Mouse (Mus musculus) megakaryocyte-erythroid progenitor cell, adult 5-6 weeks (primary cell): ENCODE measurements around the gene Rdh16. TPM values are rescaled to one million over a fixed set of nuclear protein-coding genes. Genes with fewer than 3 reads are reported as not detected.
"Not testable (repeated sequence)": the region's sequence is repeated elsewhere in the genome, so short reads cannot be mapped to it uniquely, and the experiment has no call there.

Experiments used
- ATAC-seq: replicated peaks from 2 replicates; pipeline ENCODE4 v1.8.0; 2016; ENCODE audit warnings: mild to moderate bottlenecking, inconsistent platforms; ENCODE audit not compliant: severe bottlenecking, poor library complexity, low FRiP score, low TSS enrichment
- total RNA-seq, 2 experiments: library from RNA; stranded (forward) in 1 of 2; stranded (reverse) in 1 of 2; fragments of 200-1000, 215-1000 nt in 1 of 2; fragments of >200 nt in 1 of 2; fragmentation: Nextera tagmentation in 1 of 2; gene quantifications; 2 replicates each; pipeline ENCODE4 v1.2.3; 2014 to 2017

Gene Rdh16
- total RNA-seq, 2 experiments from 2014 or later = not detected

DNA sequence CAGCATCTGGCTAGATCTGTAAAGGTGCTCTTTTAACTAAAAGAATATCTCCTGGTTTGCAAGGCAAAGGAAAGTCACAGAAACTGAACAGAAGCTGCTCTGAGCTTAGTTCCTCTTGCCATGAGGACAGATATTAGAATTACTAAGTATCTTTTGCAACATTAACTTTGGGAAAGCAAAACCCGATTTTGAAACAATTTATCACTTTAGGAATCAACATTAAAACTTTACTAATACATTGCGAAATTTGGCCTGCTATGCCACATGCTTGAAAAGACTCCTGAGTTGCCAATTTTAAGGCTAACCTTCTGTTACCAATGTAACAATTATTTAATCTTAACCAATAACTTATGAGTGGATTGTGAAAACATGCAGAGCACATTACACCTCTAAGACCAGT is 20.9 kb downstream of the Rdh16 start:
- ATAC-seq = not testable (repeated sequence)

DNA sequence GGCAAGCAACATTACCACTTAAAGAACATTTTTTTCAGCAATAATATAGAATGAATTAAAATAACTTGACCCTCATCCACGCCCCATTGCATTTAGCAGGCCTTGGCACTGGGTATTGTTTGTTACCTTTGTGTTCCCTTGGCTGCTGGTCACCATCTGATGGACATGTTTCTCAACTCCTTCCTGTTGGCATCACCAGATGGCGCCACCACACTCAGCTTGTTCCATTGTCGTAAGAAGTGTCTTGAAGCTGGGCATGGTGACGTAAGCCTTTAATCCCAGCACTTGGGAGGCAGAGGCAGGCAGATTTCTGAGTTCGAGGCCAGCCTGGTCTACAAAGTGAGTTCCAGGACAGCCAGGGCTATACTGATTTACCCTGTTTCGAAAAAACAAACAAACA is 24.4 kb downstream of the Rdh16 start:
- ATAC-seq = no peak

GRCm38 (mm10) chr10:127829121-127829520 is 28.2 kb downstream of the Rdh16 start:
- ATAC-seq = no peak

- not testable (repeated sequence) for ATAC-seq
Measured at GRCm38 (mm10) chr10:127834186-127834585, 33.2 kb downstream of the Rdh16 start.

GRCm38 (mm10) chr10:127835292-127835691 is 34.3 kb downstream of the Rdh16 start:
- ATAC-seq = no peak

- not testable (repeated sequence) for ATAC-seq
Measured at GRCm38 (mm10) chr10:127837793-127838192, 36.8 kb downstream of the Rdh16 start.

GRCm38 (mm10) chr10:127838539-127838938 is 37.6 kb downstream of the Rdh16 start:
- no peak for ATAC-seq

- no peak for ATAC-seq
Measured at GRCm38 (mm10) chr10:127840776-127841175, 39.8 kb downstream of the Rdh16 start.

DNA sequence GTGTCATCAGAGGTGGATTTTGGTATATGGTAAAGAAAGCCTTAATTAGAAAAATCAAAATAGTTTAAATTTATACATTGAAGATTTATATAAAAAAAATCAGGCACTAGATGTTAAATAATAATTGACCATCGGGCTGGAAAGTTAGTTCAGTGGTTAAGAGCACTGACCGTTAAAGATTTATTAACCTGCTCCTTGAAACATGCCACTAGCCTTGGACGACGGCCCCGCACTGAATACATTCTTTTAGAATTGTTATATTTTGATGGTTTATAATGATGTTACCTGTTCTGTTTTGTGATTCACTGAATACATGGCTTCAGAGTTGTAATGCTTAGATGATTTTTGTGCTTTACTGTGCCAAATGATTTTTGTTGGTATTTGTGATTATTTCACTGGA is 45.0 kb downstream of the Rdh16 start:
- not testable (repeated sequence) for ATAC-seq

DNA sequence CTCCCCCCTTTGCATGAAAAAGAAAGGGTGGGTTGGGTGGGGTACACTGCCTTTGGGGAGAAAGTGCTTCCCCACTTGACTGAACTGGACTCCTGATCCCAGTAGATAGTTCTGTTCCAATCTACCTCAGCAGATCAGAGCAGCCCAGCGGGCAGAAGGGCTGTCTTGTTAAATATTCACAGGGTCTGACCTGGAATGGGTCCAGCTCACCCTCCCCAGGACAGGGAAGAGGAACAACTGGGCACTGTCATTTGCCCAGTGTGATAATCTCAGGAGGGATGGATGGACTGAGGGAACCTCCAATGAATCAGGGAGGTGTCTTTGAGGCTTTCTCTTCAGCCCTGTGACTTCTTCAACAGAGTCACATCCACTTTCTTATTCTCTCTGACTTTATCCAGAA is 47.1 kb downstream of the Rdh16 start:
- ATAC-seq = no peak

- no peak for ATAC-seq
Measured at GRCm38 (mm10) chr10:127849628-127850027, 48.7 kb downstream of the Rdh16 start, which contains the start of gene Rdh19. Gene Rdh19, plus strand, starts transcription at chr10:127849928.

DNA sequence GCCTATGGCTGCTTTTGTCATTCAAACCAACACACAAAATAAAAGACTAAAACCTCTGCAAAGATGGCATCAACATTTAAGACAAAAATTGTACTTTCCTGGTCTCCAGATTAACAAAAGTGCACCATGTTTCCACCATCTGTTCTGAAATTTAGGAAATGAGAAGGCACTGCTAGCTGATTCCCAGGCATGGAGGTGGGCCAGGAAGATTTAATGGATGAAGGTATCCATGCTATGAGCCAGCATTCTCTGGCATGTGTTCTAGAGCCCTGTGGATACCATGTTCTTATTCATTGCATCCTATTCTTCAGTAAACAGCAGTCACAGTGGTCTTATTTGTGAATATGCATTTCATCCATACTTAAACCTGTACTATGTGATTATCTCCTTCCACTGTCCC is 55.4 kb downstream of the Rdh16 start:
- ATAC-seq = no peak

- ATAC-seq = no peak
Measured at GRCm38 (mm10) chr10:127864931-127865330, 64.0 kb downstream of the Rdh16 start.

- ATAC-seq = no peak
Measured at GRCm38 (mm10) chr10:127866232-127866631, 65.3 kb downstream of the Rdh16 start, which contains the start of gene Rdh16f2. Gene Rdh16f2, plus strand, starts transcription at chr10:127866474.

DNA sequence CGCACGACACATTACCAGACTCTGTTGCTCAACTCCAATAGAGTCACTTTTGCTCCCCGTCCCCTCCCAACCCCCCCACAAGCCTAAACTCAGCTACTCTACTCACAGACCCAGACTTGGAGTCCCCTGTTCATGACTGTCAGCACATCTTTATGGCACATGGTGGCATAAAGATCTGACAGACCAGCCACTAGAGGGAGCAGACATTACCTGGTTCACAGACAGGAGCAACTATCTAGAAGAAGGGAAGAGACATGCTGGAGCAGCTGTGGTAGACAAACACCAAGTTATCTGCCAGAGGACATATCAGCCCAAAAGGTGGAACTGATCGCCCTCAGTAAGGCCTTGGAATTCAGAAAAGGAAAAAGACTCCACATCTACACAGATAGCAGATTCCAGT is 71.5 kb downstream of the Rdh16 start:
- no peak for ATAC-seq

DNA sequence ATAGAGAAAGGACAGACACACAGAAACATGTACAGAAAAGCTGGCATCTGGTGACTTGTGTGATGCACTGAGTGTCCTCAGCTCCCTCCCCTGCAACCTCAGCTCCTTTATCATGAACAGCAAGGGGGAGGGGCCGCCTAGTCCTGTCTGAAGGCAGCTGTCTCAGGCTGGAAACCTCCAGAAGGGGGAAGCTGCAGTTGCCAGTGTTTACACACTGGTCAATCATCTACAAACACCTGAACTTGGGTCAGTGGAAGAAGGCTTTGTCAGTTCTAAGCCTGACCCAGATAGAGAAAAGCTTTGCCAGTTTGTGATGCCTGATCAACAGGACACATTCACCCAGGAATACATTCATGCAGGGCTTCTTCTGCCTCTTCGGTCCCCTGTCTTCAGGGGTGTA is 76.7 kb downstream of the Rdh16 start:
- 0 out of 2 replicates have a peak, but pooled peaks have one; percentile 33 for ATAC-seq

DNA sequence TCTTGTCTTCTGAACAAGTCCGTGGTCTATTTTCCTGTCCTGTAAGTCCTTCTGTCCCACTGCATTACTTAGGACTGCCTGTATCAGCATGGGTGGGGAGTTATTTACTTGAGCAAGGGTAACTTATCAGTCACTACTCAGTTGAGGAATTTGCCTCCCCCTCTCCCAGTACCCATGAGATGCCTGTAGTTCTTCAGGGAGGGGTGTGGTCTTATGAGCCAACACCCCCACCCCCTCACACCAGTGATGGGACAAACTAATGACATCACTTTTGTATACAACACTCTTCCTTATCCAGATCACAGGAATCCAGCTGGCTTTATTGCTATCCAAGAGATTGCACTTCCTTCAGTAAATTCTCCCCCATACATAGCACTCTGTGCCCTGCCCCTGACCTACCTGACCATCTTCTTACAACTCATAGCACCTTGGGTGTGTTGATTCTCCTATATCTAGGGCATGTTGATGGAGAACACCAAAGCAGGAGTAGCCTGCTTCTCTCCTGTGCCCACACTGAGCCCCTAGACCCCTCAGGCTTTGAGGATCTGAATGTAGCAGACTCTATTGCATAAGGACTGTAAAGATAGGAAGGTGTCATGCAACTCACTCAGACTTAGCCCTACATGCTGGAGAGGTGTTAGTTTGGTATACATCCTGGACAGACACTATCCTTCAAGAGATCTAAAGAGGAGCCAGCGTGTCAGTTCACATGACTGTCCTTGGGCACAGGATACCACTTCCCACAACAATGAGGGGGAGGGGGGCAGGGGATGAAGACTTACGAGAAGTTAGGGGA is 77.5 kb downstream of the Rdh16 start:
- ATAC-seq = no peak

DNA sequence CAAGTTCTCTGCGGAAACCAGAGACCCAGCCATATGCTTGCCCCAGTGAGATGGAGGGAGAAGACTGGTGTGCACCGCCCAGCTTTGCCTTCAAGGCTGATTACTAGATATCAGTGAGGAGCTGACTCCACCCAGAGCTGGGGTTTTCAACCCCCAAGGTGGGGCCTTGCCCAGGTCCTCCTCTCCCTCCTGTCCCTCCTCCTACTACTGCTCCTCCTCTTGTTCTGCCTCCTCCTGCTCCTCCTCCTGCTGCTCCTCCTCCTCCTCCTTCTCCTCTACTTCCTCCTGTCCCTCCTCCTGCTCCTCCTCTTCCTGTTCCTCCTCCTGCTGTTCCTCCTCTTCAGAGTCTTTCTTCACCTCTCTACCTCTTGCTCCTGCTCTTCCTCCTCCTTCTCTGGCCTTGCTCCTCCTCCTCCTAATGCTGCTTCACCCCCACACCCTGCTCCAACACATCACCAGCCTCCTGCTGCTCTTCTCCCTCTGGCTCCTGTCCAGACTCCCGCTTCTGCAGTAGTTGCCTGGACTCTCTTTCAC is 78.3 kb downstream of the Rdh16 start:
- peak; percentile 72 for ATAC-seq

- no peak for ATAC-seq
Measured at GRCm38 (mm10) chr10:127881041-127881440, 80.1 kb downstream of the Rdh16 start.

- ATAC-seq = no peak
Measured at GRCm38 (mm10) chr10:127886551-127886950, 85.6 kb downstream of the Rdh16 start.

GRCm38 (mm10) chr10:127886971-127887370 is 86.0 kb downstream of the Rdh16 start:
- ATAC-seq = no peak
